Mouse (Mus musculus) kidney, adult 18-20 months (tissue): ENCODE data around the gene Csf3.

ENCODE experiments used
- DNase-seq: peaks from one replicate; pipeline ENCODE4 v3.0.0; 2021

Csf3 gene

GRCm38 (mm10) chr11:98697225-98697624, 3.8 kb upstream of the Csf3 start:
- DNase-seq = peak; percentile 36

DNA sequence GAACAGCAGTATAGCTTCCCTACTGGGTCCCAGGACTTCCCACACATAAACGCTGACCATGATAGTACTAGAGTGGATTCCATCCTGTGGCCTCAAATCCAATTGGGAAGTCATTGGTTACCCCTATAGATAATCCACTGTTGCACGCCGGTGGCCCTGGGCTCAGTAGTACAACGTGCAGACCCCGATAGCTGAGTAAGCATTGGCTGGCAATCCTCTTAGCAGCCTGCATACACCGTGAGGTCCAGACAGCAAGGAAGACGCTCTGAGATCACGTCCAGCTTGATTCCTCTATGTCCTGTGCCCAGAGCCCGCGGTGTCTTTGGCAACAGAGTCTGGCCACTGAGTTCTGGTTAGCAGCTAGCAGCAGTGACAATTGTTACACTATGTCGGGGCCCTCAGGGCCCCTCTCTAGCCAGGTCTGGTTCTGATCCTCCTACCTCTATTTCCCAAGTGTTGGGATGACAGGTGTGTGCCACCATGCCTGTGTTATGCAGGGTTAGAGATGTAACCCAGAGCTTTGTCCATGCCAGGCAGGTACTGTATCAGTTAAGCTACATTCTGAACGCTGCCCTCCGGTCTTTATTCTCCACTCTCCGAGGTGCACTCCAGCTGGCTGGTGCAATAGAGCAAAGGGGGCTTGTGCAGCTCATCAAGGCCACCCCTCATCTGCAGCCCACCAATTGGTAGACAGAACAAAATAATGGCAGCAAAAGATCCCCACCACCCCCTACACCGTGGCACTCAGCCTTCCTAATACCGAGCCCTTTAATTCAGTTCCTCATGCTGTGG, 2.0 kb upstream of the Csf3 start:
- no peak for DNase-seq

DNA sequence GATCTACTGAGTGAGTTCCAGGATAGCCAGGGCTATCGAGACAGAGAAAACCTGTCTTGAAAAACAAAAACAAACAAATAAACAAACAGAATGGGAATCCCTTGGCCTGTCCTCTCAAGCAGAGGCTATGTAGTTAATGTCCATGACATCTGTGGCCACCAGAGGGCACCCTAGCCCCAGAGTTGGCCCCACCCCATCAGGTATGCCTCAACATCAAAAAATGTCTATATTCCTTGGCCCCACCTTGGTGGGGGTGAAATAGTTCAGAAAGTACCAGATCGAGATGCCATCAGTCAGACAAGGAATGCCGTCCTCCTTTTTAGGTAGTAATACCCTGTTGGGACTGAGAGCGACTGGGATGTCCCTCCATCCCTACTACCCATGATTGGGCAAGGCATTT, 1.2 kb upstream of the Csf3 start:
- DNase-seq = peak; percentile 87

- DNase-seq = no peak
Observed at GRCm38 (mm10) chr11:98702323-98702722, 1.3 kb downstream of the Csf3 start.

DNA sequence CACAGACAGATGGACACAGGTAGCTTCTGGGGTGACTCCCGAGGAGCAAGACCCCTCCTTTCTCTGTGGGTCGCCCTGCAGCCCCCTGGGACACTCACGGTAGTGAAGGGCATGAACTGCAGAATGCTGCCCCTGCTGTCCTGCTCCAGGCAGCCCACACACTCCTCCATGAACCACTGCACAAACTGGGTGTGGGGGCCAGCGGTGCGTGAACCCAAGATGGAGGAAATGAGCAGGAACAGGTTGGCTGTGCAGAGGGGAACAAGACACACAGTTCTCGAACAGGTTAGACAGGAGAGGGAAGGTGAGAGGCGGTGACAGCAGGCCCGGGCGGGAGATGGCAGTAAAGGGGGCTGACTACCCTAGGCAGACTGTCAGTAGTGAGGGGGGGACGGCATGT, 4.0 kb downstream of the Csf3 start:
- DNase-seq = no peak

DNA sequence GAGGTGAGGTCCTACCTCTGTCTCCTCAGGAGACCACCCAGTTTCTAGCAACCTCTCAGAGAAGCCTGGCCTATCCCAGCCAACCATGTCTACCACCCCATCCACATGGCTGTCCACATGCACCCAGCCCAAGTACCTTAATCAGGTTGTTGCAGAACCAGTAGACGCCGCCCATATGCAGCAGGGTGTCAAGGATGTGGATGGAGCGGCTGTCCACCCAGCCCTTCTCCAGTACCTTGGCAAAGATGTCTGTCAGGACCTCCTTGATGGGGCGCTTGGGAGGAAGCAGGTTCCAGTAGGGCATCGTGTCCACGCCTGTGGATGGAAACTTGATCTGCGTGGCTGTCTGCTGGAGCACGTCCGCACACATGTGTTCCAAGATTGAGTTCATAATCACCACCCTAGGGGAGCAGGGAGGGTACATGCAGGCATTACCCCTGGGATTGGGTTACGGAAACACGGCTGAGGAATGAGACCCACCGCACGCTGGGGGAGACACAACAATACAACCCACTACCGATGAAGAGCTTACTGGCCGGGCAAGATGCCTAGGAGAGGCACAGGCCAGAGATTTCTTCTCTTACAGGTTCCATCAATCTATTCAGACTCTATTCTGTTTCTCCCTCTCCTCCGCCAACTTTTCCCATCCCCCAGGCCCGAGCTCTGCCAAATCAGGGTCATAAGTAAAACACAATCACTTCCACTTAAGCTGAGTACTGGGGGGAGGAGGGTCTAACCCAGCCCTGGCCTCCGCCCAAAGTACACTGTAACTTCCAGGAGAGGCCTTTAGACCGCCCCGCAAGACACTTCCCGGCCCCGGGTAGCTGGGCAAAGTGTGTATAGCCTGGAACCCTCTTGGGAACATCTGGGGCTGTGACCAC, 6.6 kb downstream of the Csf3 start:
- DNase-seq = peak; percentile 54

- peak; percentile 37 for DNase-seq
Observed at GRCm38 (mm10) chr11:98708282-98708956, 7.4 kb downstream of the Csf3 start.

- peak; percentile 78 for DNase-seq
Observed at GRCm38 (mm10) chr11:98709001-98709741, 8.1 kb downstream of the Csf3 start.

GRCm38 (mm10) chr11:98710416-98711045, 9.5 kb downstream of the Csf3 start:
- peak; percentile 90 for DNase-seq

- DNase-seq = no peak
Observed at GRCm38 (mm10) chr11:98711046-98711434, 10.0 kb downstream of the Csf3 start.

DNA sequence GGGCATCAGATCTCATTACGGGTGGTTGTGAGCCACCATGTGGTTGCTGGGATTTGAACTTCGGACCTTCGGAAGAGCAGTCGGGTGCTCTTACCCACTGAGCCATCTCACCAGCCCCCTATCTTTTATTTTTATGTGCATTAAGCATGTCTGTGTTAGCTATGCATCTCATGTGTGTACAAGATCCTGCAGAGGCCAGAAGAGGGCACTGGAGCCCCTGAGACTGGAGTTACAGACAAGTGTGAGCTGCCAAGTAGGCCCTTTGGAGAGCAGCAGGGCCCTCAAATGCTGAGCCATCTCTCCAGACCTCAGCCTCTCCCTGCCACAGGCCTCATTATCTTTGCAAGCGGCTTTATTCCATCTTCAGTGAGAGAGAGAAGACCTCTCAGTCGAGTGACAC, 10.9 kb downstream of the Csf3 start:
- DNase-seq = peak; percentile 19

GRCm38 (mm10) chr11:98713703-98714102, 12.6 kb downstream of the Csf3 start:
- DNase-seq = peak; percentile 25

- DNase-seq = no peak
Observed at GRCm38 (mm10) chr11:98715946-98716345, 14.9 kb downstream of the Csf3 start.

GRCm38 (mm10) chr11:98717904-98718303, 16.8 kb downstream of the Csf3 start:
- DNase-seq = peak; percentile 73

DNA sequence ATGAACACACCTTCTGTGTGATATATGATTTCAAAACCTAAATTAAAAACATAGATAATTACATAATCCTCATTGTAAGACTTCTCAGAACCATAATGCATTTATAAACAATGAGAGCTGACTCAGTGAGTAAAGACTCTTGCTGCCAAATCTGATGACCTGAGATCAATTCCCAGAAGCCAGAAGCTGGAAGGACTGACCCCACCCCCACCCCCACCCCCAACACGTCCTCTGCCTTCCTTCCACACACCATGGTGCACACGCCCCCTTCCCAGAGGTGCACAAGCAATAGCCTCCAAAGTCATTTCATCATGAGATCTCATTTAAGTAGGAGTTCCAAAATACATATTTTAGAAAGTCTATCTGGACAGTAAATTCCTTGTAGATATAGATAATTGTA, 19.7 kb downstream of the Csf3 start:
- DNase-seq = no peak

DNA sequence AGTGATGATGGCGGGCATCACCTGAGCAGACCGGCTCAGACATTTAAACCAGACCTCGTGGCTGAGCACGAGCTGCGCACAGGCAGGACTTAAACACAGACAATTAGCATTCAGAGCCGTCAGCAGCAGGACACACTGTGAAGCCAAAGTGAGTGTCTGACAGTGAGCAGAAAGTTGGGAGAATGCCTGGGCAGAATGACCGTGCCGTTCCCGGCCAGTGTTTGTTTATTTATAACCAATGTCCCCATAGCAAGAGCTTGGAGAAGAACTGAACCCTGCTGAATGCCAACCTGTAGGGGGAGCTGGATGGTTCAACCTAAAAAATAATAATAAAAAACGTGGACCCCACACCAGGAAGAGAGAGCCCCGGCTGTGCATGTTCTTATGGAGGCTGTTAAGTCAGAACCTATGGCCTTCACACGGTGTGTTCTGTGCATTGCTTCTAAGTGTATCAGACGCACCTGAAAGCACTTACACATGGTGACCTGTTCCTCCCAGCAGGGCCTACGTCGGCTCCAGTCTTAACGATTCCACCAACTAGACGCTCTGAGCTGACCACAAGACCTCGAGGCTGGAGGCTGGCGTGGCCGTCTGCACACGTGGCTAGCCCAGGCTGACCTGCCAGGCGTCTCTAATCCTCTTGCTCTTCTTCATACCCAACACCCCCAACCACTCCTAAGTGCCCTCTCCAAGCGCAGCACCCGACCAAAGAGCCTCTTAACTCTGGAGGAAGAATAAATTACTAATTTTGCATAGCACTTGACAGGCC, 20.6 kb downstream of the Csf3 start:
- DNase-seq = peak; percentile 76

GRCm38 (mm10) chr11:98723098-98723497, 22.0 kb downstream of the Csf3 start:
- no peak for DNase-seq

DNA sequence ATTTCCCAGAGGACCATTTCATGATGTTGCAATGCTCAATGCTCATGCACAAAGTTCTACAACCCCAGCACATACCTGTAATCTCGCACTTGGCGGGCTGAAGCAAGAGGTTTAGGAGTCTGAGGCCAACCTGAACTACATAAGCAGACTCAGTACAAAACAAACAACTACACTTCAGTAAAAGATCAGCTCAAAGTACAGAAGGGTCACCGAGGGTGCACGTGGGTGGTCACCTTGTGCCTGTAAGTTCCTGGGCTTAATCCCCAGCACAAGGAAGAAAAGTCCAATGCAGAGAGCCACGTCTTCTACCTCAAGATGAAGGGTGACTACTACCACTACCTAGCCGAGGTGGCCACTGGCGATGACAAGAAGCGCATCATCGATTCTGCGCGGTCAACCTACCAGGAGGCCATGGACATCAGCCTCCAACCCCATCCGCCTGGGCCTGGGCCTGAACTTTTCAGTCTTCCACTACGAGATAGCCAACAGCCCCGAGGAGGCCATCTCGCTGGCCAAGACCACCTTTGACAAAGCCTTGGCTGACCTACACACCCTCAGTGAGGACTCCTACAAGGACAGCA, 25.0 kb downstream of the Csf3 start:
- DNase-seq = no peak

- peak; percentile 89 for DNase-seq
Observed at GRCm38 (mm10) chr11:98729119-98729588, 28.1 kb downstream of the Csf3 start, which contains the start of gene Med24. Med24 (minus strand) TSS chr11:98729435.

DNA sequence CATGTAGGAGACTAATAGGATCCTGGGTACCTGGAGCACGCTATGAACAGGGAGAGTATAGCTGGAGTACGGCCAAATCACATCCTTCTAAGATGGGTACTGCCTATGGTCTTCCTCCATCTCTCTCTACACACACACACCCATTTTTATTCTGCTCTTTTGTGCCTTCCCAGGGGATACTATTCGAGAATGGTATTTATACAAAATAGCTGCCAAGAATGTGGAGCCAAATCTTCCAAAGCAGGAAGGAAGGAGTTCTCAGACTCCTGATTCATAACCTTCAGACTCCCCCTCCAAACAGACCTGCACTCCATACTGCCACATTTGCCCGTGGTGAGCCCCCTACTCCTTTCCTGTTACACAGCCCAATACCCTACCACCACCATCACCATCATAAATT, 29.7 kb downstream of the Csf3 start:
- no peak for DNase-seq

DNA sequence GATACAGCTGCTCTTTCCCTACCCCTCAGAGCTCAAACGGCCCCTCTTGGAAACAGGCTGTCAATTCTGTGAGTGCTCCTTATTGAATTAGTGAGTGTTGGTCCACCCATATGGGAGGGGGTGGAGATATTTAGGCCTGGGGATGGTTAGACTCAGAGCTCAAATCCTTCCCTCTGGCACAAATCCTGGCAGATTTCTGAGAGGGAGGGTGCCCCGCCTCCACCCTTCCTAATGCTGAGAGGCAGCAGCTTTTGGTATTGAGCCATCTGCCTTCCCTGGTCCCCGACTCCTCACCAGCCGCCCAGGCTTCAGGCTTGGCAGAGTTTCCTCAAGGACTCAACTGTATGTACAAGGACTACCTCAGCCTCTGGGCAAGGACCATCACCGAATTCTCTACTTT, 30.1 kb downstream of the Csf3 start:
- no peak for DNase-seq
